ENCODE assay signal across 33 mouse cellular contexts in the genomic region with DNA sequence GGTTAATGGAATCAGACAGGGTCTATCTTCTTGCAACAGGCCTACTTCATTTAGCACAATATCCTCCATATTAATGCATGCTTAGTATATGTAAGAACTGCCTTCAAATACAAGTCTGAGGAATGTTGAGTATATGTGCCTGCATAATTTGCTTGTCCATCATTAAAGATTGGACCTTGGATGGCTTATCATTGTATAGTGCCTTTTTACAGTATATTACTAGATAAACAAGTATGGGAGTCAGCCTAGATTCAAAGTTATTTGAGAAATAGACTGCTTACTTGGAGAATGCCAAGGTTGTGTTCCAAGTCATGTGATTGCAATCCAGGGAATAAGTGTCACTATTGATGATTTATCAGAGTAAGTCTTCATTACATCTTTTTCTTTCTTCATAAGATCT.
"Had no signal": no experiment of that assay in that cellular context is flagged by ENCODE, and none has a peak within 500 bp of the region (broad histone marks: within the 10 kb centered on the region; RNA-seq: fewer than 3 reads in every experiment).

No protein-coding gene starts in this region.

- H3K4me2 ChIP-seq: heart, embryonic 11.5 days; heart, embryonic 12.5 days; heart, embryonic 13.5 days; heart, embryonic 15.5 days; hindbrain, embryonic 12.5 days; hindbrain, embryonic 13.5 days; hindbrain, embryonic 14.5 days; hindbrain, embryonic 15.5 days; kidney, embryonic 15.5 days had no signal

- H3K9me3 ChIP-seq: heart, embryonic 10.5 days; heart, embryonic 12.5 days; heart, embryonic 13.5 days; heart, embryonic 15.5 days; hindbrain, embryonic 10.5 days; hindbrain, embryonic 12.5 days; hindbrain, embryonic 13.5 days; hindbrain, embryonic 15.5 days; kidney, embryonic 15.5 days had no signal

- H3K36me3 ChIP-seq: heart, embryonic 10.5 days; heart, embryonic 12.5 days; heart, embryonic 13.5 days; heart, embryonic 15.5 days; hindbrain, embryonic 10.5 days; hindbrain, embryonic 12.5 days; hindbrain, embryonic 13.5 days; hindbrain, embryonic 15.5 days; kidney, embryonic 15.5 days had no signal

- H3K9ac ChIP-seq: heart, embryonic 12.5 days; heart, embryonic 13.5 days; heart, embryonic 15.5 days; hindbrain, embryonic 12.5 days; hindbrain, embryonic 13.5 days; hindbrain, embryonic 14.5 days; hindbrain, embryonic 15.5 days; kidney, embryonic 15.5 days had no signal

- DNase-seq: heart, postnatal 10 days; heart, postnatal 14 days; heart, postnatal 36 days; heart, postnatal 4 days; kidney, adult 11 months; kidney, adult 18-20 months; kidney, adult 2 months; kidney, adult 8-10 months; kidney, adult 9 months; kidney, postnatal 10 days; kidney, postnatal 14 days; kidney, postnatal 25 days; kidney, postnatal 36 days; kidney, postnatal 4 days; layer of hippocampus, adult 9-11 months; layer of hippocampus, postnatal 36 days had no signal

- H3K4me1 ChIP-seq: heart, embryonic 10.5 days; heart, embryonic 12.5 days; heart, embryonic 13.5 days; heart, embryonic 15.5 days; hindbrain, embryonic 10.5 days; hindbrain, embryonic 12.5 days; hindbrain, embryonic 13.5 days; hindbrain, embryonic 15.5 days; kidney, embryonic 15.5 days had no signal

- H3K27me3 ChIP-seq: heart, embryonic 12.5 days; heart, embryonic 13.5 days; heart, embryonic 15.5 days; hindbrain, embryonic 12.5 days; hindbrain, embryonic 13.5 days; hindbrain, embryonic 15.5 days; kidney, embryonic 15.5 days had no signal

- H3K27ac ChIP-seq: heart, embryonic 10.5 days; heart, embryonic 13.5 days; heart, embryonic 15.5 days; hindbrain, embryonic 10.5 days; hindbrain, embryonic 12.5 days; hindbrain, embryonic 13.5 days; hindbrain, embryonic 14.5 days; hindbrain, embryonic 15.5 days; hindbrain, postnatal 0 days; kidney, embryonic 15.5 days; kidney, postnatal 0 days; layer of hippocampus, adult 2 months; left cerebral cortex, adult 2 months had no signal

- ATAC-seq: hindbrain, embryonic 16.5 days; hindbrain, postnatal 0 days; inflammation-experienced regulatory T-cells, adult 6 months had no signal

- H3K4me3 ChIP-seq: heart, embryonic 10.5 days; heart, embryonic 12.5 days; heart, embryonic 13.5 days; heart, embryonic 15.5 days; hindbrain, embryonic 10.5 days; hindbrain, embryonic 12.5 days; hindbrain, embryonic 13.5 days; hindbrain, embryonic 15.5 days; kidney, embryonic 15.5 days; layer of hippocampus, adult 2 months; left cerebral cortex, adult 2 months had no signal
